Mouse (Mus musculus) C2C12 (cell line): ENCODE measurements at regions not wholly inside any gene's neighbourhood (a gene's known extent, or its start where the extent isn't known, plus 50 kb on each side); places are given as distances from the start of the nearest gene placed in this dataset.

Source experiments
- CTCF ChIP-seq: IDR thresholded peaks from one replicate; pipeline ENCODE4 v1.5.1; 2011; ENCODE audit not compliant: control insufficient read depth, insufficient read depth, insufficient read length
- MAX ChIP-seq: IDR thresholded peaks from one replicate; pipeline ENCODE4 v1.6.1; 2011; ENCODE audit warnings: mild to moderate bottlenecking, control low read depth

DNA sequence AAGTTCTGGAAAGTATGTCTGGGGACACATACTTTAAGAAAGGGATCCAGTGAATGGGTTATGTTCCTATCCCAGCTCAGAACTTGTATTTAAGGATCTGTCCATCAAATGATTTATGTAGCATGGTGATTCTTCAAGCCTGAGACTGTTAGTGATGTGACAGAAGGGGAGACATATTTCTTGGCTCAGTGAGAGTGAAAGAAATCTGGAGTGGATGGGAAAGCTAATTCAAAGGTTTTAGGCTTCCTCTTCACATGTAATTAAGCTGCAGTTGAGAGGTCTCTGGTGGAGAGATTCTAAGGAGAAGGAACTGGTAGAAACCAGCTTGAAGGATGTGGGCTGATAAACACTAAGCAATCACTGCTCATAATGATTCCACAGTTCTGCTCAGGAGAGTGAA is 355.3 kb upstream of the Gm5415 start:
- TF ChIP-seq CTCF (no peak), MAX (no peak)
